Mouse (Mus musculus) liver, embryonic 14.5 days (tissue): ENCODE results near the gene Sh3pxd2a. TPM values are rescaled to one million over a fixed set of nuclear protein-coding genes. Genes with fewer than 3 reads are reported as not detected.

Experiments used
- ATAC-seq: fragments of 200-750 bp; cut with Nextera tagmentation; 2 replicates; pipeline ENCODE4 v1.8.0; 2017; ENCODE audit warnings: moderate number of reproducible peaks, mild to moderate bottlenecking, moderate library complexity; ENCODE audit not compliant: insufficient read depth
- DNase-seq, 3 experiments: peaks; one replicate each; pipeline ENCODE4 v3.0.0-alpha.2; 2012 to 2013; ENCODE audit warnings: low read depth in 3 of 3, low spot score in 3 of 3
- H3K27ac ChIP-seq: fragments of 300-500 bp; sonication (generic); 2 replicates; pipeline ENCODE4 v1.5.1; 2014; ENCODE audit warnings: moderate library complexity, mild to moderate bottlenecking, control low read depth, inconsistent platforms
- H3K27me3 ChIP-seq: fragments of 300-500 bp; sonication (generic); 2 replicates; pipeline ENCODE4 v1.6.1; 2014; ENCODE audit warnings: mild to moderate bottlenecking, low read length, moderate library complexity; ENCODE audit not compliant: control insufficient read depth, insufficient read depth
- H3K36me3 ChIP-seq: fragments of 300-500 bp; sonication (generic); replicated peaks from 2 replicates; pipeline ENCODE4 v1.6.1; 2014; ENCODE audit warnings: low read depth; ENCODE audit not compliant: control insufficient read depth, insufficient read depth
- H3K4me1 ChIP-seq, 2 experiments: fragments of 200-500 bp in 1 of 2; fragments of 300-500 bp in 1 of 2; sonication (generic) in 1 of 2; replicated peaks; 2 replicates each; pipeline ENCODE4 v1.6.1; 2012 to 2014; ENCODE audit warnings: antibody characterized with exemption in 1 of 2, inconsistent platforms in 1 of 2, low read length in 1 of 2; ENCODE audit not compliant: control insufficient read depth in 2 of 2, insufficient read depth in 2 of 2
- H3K4me2 ChIP-seq: fragments of 300-500 bp; sonication (generic); 2 replicates; pipeline ENCODE4 v1.6.1; 2014; ENCODE audit warnings: low read depth, mild to moderate bottlenecking, control low read depth, moderate library complexity
- H3K4me3 ChIP-seq, 2 experiments: fragments of 200-500 bp in 1 of 2; fragments of 300-500 bp in 1 of 2; sonication (generic) in 1 of 2; 2 replicates each; pipeline ENCODE4 v1.5.1; 2012 to 2014; ENCODE audit warnings: low read depth in 2 of 2, low read length in 2 of 2, mild to moderate bottlenecking in 2 of 2, control low read depth in 1 of 2, inconsistent platforms in 1 of 2, moderate library complexity in 1 of 2; ENCODE audit not compliant: insufficient read depth in 1 of 2
- H3K9ac ChIP-seq: fragments of 300-500 bp; sonication (generic); replicated peaks from 2 replicates; pipeline ENCODE4 v1.6.1; 2014; ENCODE audit warnings: mild to moderate bottlenecking, control low read depth, moderate library complexity
- H3K9me3 ChIP-seq: fragments of 300-500 bp; sonication (generic); 2 replicates; pipeline ENCODE4 v1.6.1; 2016; ENCODE audit warnings: low read length, mixed read lengths; ENCODE audit not compliant: control insufficient read depth
- CTCF ChIP-seq: IDR thresholded peaks from 2 replicates; pipeline ENCODE4 v1.5.1; 2016; ENCODE audit warnings: antibody characterized with exemption, low read depth, control low read depth
- EP300 ChIP-seq: IDR thresholded peaks from 2 replicates; pipeline ENCODE4 v1.6.1; 2016; ENCODE audit warnings: antibody characterized with exemption, low read depth
- WGBS: fragments of 180-500 bp; shearing (Covaris S2); extraction: QIAGEN DNeasy Blood & Tissue Kit; methylation state at CpG from one replicate; pipeline ENCODE4 v1.1.7; 2014; ENCODE audit not compliant: insufficient replicate concordance; 5-methylcytosine and 5-hydroxymethylcytosine counted together
- polyA plus RNA-seq, 2 experiments: library from polyadenylated mRNA; depleted of rRNA in 1 of 2; stranded (reverse) in 1 of 2; unstranded in 1 of 2; fragments of >200 nt; fragmentation: Nextera tagmentation in 1 of 2; extraction: Ambion mirVana in 1 of 2; gene quantifications; 2 replicates each; pipeline versions ENCODE4 v1.2.1 to v1.2.3; 2012 to 2014

The Sh3pxd2a gene
- polyA plus RNA-seq, 2 experiments, result 0.50 to 1.6 TPM

DNA sequence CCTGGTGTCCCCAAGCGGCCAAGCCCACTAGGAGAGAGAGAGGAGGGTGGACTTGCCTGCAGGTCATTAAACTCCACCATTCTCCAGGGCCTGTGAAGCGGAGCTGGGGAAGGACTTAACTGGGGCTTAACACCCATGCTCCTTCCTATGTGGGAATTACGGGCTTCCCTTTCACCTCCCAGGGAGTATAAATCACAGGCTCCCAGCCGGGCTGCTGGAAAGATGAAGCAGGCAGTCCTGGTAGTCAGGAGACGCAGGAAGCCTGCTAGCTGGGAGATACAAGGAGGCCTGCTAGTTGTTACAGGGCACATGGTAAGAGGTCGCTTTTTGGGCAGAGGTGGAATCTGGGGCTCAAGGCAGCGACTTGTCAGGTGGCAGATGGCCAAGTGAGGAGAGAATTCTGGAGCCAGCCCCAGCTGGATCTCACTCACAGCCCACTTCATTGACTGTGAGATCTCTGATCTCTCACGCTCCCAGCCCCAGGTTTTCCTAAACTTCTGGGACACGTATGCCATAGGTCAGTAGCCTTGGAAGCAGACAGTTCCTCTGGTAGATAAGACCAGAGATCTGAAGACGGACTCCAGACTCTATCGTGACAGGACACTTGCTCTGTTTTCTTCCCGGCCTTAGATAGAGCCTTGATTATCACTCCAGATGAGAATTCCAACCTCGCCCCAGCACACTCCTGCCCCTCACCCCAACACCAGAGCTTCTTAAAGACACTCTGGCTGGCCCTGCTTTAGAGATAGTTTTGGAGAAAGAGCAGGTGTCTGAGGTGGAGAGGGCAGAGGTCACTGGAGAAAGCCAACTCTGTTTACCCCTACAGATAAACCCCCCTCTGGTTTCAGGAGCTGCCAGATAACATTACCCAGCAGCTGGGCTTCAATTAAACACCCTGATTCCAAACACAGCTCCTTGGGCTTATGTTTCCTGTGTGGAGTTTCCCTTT lies 36.1 kb downstream of the Sh3pxd2a start:
- Histone ChIP-seq H3K27me3 (no peaks in the 10 kb centered on the region), H3K9ac (no peak overlapping the region; the same call in 1 of the 2 replicates), H3K4me1 (peaks cover 51 to 61% of the 10 kb centered on the region in 2 experiments), H3K9me3 (no peaks in the 10 kb centered on the region), H3K4me2 (peak overlapping the region; percentile 38), H3K27ac (peak overlapping the region; percentile 26), H3K36me3 (no peaks in the 10 kb centered on the region), H3K4me3 (no peak overlapping the region)
- no peak for ATAC-seq
- DNase-seq, result no peak
- TF ChIP-seq EP300, result peak; percentile 47
- TF ChIP-seq CTCF, result no peak
- 39% methylated on average over 13 of the region's 13 CpGs for WGBS

DNA sequence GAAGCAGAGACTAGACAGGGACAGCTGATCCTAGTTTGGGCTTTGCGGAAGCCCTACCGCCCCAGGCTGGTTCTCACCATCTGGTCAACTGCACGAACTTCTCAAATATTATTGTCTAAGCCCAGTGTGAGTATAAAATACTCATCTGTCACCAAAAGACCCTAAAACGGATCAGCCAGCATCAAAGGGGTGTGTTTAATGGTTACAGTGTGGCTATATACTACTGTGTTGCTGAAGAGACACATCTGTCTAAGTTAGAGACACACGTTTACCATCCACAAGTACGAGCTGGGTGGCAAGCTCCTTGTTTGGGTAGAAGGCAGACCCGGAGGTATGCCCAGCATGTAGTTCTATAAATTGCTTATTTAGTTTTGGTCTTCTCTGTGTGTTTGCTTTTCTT lies 40.6 kb downstream of the Sh3pxd2a start:
- no peaks in the 10 kb centered on the region for H3K27me3 ChIP-seq

GRCm38 (mm10) chr19:47421128-47421898 lies 42.9 kb downstream of the Sh3pxd2a start:
- no peak overlapping the region for H3K9ac ChIP-seq
- H3K4me1 ChIP-seq, result peaks cover 0 to 11% of the 10 kb centered on the region in 2 experiments; a peak in 3 of 4 replicates
- no peak overlapping the region for H3K4me3 ChIP-seq
- H3K4me2 ChIP-seq, result no peak overlapping the region
- DNase-seq (no peak), ATAC-seq (no peak)
- H3K27me3 ChIP-seq, result no peaks in the 10 kb centered on the region
- no peaks in the 10 kb centered on the region for H3K36me3 ChIP-seq
- WGBS, result 77% methylated on average over 14 of the region's 14 CpGs
- H3K9me3 ChIP-seq, result no peaks in the 10 kb centered on the region
- no peak for TF ChIP-seq EP300
- TF ChIP-seq CTCF, result no peak
- H3K27ac ChIP-seq, result no peak overlapping the region

More for the DNA sequence above, 40.6 kb downstream of the Sh3pxd2a start:
- no peak overlapping the region for H3K9ac ChIP-seq
- peaks cover 10 to 22% of the 10 kb centered on the region in 2 experiments for H3K4me1 ChIP-seq
- no peak for TF ChIP-seq CTCF
- no peak for TF ChIP-seq EP300
- no peak for DNase-seq
- WGBS, result 83% methylated on average over 7 of the region's 7 CpGs
- H3K9me3 ChIP-seq, result no peaks in the 10 kb centered on the region
- H3K4me2 ChIP-seq, result no peak overlapping the region
- no peak overlapping the region for H3K4me3 ChIP-seq
- no peak overlapping the region for H3K27ac ChIP-seq
- H3K36me3 ChIP-seq, result no peaks in the 10 kb centered on the region
- no peak for ATAC-seq

DNA sequence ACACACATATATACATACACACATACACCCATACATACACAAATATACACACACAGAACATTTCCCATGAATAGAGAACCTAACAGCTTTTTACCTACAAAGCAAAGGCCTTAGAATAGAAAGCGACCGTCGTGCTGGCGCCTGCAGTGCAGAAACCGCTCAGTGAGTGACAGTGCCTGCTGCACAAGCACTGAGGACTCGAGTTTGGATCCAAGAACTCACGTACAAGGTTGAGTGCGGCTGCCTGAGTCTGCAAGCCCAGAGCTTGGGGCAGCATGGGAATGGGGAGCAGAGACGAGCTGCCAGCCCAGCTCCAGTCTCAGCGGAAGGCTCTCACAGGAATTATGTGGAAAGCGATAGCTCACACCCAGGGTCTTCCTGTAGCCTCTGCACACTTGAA lies 43.7 kb downstream of the Sh3pxd2a start:
- DNase-seq, result no peak
- Histone ChIP-seq H3K36me3 (no peaks in the 10 kb centered on the region), H3K27me3 (no peaks in the 10 kb centered on the region), H3K4me3 (no peak overlapping the region), H3K9me3 (no peaks in the 10 kb centered on the region), H3K4me1 (peaks cover 0 to 11% of the 10 kb centered on the region in 2 experiments; a peak in 3 of 4 replicates), H3K27ac (no peak overlapping the region), H3K9ac (no peak overlapping the region), H3K4me2 (no peak overlapping the region)
- TF ChIP-seq CTCF (no peak), EP300 (no peak)
- 84% methylated on average over 11 of the region's 11 CpGs for WGBS
- no peak for ATAC-seq

DNA sequence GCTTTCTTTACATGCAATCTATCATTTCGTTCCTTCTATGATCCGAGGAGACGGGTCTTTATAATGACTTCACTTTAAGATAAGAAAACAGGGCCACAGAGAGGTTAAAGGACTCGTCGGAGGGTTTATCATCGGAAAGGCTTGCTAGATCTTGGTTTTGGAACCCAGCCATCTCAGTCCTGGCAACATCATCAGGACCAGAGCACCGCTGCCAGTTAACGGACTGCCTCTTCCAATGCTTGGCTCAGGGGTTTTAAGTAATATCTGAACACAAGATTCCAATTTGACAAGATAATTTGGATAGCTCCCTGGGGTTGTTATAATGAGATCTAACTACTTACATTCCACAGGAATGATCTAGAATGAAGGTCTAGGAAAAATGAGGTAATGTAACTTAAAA lies 45.0 kb downstream of the Sh3pxd2a start:
- no peaks in the 10 kb centered on the region for H3K36me3 ChIP-seq
- no peaks in the 10 kb centered on the region for H3K9me3 ChIP-seq
- 72% methylated on average over 8 of the region's 8 CpGs for WGBS
- H3K4me1 ChIP-seq, result peaks cover 0 to 11% of the 10 kb centered on the region in 2 experiments; a peak in 3 of 4 replicates
- no peak overlapping the region for H3K9ac ChIP-seq
- no peak overlapping the region for H3K4me3 ChIP-seq
- DNase-seq (no peak), ATAC-seq (no peak)
- TF ChIP-seq EP300 (no peak), CTCF (no peak)
- no peak overlapping the region for H3K4me2 ChIP-seq
- H3K27me3 ChIP-seq, result no peaks in the 10 kb centered on the region
- H3K27ac ChIP-seq, result no peak overlapping the region
